Mouse (Mus musculus): ENCODE results near the gene Vapa. TPM values are rescaled to one million over a fixed set of nuclear protein-coding genes. Genes with fewer than 3 reads are reported as not detected.
"Not testable (repeated sequence)": the region's sequence is repeated elsewhere in the genome, so short reads cannot be mapped to it uniquely, and the experiment has no call there.

Gene Vapa
- polyA plus RNA-seq, 1 experiment from 2014 or later: 298 TPM

DNA sequence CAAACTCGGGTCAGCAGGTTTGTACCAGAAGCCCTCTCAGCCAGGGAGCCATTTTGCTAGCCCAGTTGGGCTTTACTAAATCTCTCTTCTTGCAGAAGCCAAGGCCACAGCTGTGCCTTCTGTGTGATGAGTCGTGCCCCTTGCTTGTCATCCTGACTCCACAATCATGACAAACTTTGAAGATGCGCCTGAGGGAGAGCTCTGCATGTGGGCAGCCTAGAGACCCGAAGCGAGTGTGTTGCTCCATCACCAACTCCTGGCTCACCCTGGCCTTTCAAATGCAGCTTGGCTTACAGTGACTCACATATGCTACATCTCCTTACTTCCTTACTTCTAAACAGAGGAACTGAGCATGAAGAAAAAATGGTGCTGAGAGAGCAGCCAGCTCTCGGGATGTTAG is 16.6 kb upstream of the Vapa start:
- Histone ChIP-seq H3K4me2 (ENCODE audit: low read depth, low read length) (no peak overlapping the region), H3K9me3 (ENCODE audit: control insufficient read depth, low read length) (no peaks in the 10 kb centered on the region), H3K4me3 (ENCODE audit: low read depth, low read length) (no peak overlapping the region), H3K27ac (ENCODE audit: low read depth, low read length) (no peak overlapping the region), H3K4me1 (ENCODE audit: control insufficient read depth, insufficient read depth, low read length) (no peaks in the 10 kb centered on the region), H3K9ac (replicated peaks; ENCODE audit: low read depth, low read length) (no peak overlapping the region), H3K36me3 (ENCODE audit: control insufficient read depth, insufficient read depth, low read length) (no peaks in the 10 kb centered on the region), H3K27me3 (ENCODE audit: control insufficient read depth, insufficient read depth, low read length) (no peaks in the 10 kb centered on the region)
- WGBS: 81% methylated on average over 6 of the region's 6 CpGs
- no peak for ATAC-seq (ENCODE audit: low read depth)

DNA sequence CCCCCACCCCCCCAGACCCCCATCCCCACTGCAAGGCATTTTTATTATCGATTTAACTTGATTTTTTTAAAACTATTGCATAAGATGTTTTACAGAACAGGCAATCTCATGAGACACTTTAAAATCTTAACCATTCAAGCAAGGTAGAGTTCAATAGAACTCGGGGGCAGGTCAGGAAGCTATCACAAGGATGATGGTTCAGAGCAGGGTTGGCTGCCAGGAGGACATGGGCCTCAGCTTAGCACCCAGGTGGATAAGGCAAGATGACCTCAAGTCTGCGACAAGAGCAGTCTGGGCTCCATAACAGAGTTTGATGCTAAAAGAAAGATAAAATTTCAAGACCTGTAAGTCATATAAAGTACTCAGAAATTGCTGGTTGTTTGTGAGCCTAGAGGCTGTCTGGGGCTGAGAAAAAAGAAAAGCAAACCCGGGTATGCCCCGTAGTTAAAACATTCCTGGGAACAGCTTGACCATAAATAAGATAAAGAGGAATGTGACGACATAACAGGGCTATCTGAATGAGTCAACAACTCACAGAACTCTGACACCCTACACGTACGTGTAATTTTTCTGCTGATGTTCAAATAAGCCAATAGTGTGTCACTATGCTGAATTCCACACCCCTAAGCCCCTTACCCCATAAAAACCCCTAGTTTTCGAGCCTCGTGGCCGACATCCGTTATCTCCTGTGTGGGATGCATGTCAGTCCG is 15.6 kb upstream of the Vapa start:
- not testable (repeated sequence) for H3K4me3 ChIP-seq (ENCODE audit: low read depth, low read length); H3K36me3 ChIP-seq (ENCODE audit: control insufficient read depth, insufficient read depth, low read length); H3K4me2 ChIP-seq (ENCODE audit: low read depth, low read length); ATAC-seq (ENCODE audit: low read depth); H3K9ac ChIP-seq (replicated peaks; ENCODE audit: low read depth, low read length); H3K27me3 ChIP-seq (ENCODE audit: control insufficient read depth, insufficient read depth, low read length); H3K4me1 ChIP-seq (ENCODE audit: control insufficient read depth, insufficient read depth, low read length); H3K27ac ChIP-seq (ENCODE audit: low read depth, low read length); H3K9me3 ChIP-seq (ENCODE audit: control insufficient read depth, low read length)
- WGBS: 82% methylated on average over 13 of the region's 13 CpGs

DNA sequence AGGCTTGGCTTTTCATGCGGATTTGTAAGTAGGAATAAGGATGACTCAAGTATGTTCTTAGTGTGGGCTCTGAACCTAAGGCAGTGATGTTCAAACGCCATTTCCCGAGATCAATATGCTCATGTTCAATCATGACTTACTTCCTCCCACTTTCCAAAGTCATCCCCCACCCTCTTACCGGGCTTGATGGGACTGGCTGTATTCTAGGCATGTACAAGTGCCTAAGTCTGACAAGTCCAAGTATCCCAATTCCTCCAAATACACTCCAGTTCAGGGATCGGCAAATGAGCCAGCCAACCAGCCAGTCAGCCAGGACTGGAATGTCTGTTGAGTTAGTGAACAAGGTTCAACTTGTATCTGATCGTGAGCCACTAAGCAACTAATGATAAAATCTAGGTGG is 12.9 kb upstream of the Vapa start:
- H3K36me3 ChIP-seq (ENCODE audit: control insufficient read depth, insufficient read depth, low read length): no peaks in the 10 kb centered on the region
- no peak overlapping the region for H3K4me3 ChIP-seq (ENCODE audit: low read depth, low read length)
- 93% methylated on average over 6 of the region's 6 CpGs for WGBS
- H3K27me3 ChIP-seq (ENCODE audit: control insufficient read depth, insufficient read depth, low read length): no peaks in the 10 kb centered on the region
- no peaks in the 10 kb centered on the region for H3K9me3 ChIP-seq (ENCODE audit: control insufficient read depth, low read length)
- H3K4me2 ChIP-seq (ENCODE audit: low read depth, low read length): no peak overlapping the region
- no peak for ATAC-seq (ENCODE audit: low read depth)
- no peaks in the 10 kb centered on the region for H3K4me1 ChIP-seq (ENCODE audit: control insufficient read depth, insufficient read depth, low read length)
- H3K27ac ChIP-seq (ENCODE audit: low read depth, low read length): no peak overlapping the region
- H3K9ac ChIP-seq (replicated peaks; ENCODE audit: low read depth, low read length): no peak overlapping the region

DNA sequence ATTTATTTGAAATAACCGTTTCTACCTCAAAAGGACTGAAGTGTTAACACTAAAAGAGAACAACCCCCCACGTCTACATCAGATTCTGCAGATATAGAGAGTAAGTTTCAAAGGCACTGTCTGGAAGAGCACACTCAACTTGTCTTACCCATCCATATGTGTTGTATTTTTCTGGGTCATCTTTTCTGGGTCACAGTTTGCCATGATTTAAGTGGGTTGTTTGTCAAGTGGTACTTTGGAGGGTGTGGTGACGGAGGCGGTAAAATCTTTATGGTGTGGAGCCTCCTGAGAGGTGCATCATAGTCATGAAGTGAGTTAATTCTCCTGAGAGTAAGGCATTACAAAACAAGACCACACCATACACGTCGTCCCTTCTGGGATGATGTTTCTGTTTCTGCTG is 12.2 kb upstream of the Vapa start:
- no peak for ATAC-seq (ENCODE audit: low read depth)
- no peak overlapping the region for H3K27ac ChIP-seq (ENCODE audit: low read depth, low read length)
- WGBS: 86% methylated on average over 6 of the region's 6 CpGs
- H3K9me3 ChIP-seq (ENCODE audit: control insufficient read depth, low read length): no peaks in the 10 kb centered on the region
- no peaks in the 10 kb centered on the region for H3K36me3 ChIP-seq (ENCODE audit: control insufficient read depth, insufficient read depth, low read length)
- H3K4me2 ChIP-seq (ENCODE audit: low read depth, low read length): no peak overlapping the region
- H3K4me3 ChIP-seq (ENCODE audit: low read depth, low read length): no peak overlapping the region
- H3K9ac ChIP-seq (replicated peaks; ENCODE audit: low read depth, low read length): no peak overlapping the region
- H3K27me3 ChIP-seq (ENCODE audit: control insufficient read depth, insufficient read depth, low read length): no peaks in the 10 kb centered on the region
- no peaks in the 10 kb centered on the region for H3K4me1 ChIP-seq (ENCODE audit: control insufficient read depth, insufficient read depth, low read length)

DNA sequence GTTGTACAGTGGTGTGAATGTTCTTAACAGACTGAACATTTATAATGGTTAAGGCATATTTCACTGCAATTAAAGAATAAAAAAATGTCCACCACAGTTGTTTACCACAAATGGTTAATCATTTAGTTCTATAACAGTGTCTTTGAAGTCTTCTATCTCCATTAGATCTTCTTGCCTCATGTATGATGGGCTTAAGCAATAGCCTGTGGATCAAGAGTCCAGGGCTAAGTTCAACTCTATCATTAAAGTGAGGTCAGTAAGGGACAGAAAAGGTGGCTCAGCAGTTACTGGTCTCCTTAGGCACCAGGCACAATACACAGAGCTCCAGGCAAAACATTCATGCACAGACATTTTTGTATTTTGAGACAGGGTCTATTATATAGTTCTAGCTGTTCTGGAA is 9.8 kb upstream of the Vapa start:
- Histone ChIP-seq H3K9me3 (ENCODE audit: control insufficient read depth, low read length) (no peaks in the 10 kb centered on the region), H3K4me2 (ENCODE audit: low read depth, low read length) (no peak overlapping the region), H3K27me3 (ENCODE audit: control insufficient read depth, insufficient read depth, low read length) (no peaks in the 10 kb centered on the region), H3K4me1 (ENCODE audit: control insufficient read depth, insufficient read depth, low read length) (no peaks in the 10 kb centered on the region), H3K27ac (ENCODE audit: low read depth, low read length) (no peak overlapping the region), H3K4me3 (ENCODE audit: low read depth, low read length) (no peak overlapping the region), H3K36me3 (ENCODE audit: control insufficient read depth, insufficient read depth, low read length) (no peaks in the 10 kb centered on the region), H3K9ac (replicated peaks; ENCODE audit: low read depth, low read length) (no peak overlapping the region)
- ATAC-seq (ENCODE audit: low read depth): no peak

DNA sequence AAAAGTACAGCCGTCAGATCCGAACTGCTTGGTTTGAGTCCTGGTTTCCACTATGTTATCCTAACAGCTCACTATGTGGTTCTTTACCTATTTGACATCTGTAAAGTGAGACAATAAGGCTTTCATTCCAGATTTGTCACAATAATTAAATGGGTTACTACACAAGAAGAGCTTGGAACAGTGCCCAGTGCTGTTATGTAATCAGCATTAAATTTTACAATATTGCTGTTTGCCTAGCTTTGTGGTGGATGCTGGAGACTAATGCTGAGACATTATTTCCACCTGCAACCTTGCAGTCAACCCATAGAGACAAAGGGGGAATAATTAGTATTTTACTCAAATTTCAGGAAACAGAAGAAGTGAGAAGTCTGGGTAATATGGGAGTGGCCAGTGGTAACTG is 5.1 kb upstream of the Vapa start:
- ATAC-seq (ENCODE audit: low read depth): no peak
- Histone ChIP-seq H3K4me3 (ENCODE audit: low read depth, low read length) (no peak overlapping the region), H3K9ac (replicated peaks; ENCODE audit: low read depth, low read length) (no peak overlapping the region), H3K4me2 (ENCODE audit: low read depth, low read length) (no peak overlapping the region), H3K27me3 (ENCODE audit: control insufficient read depth, insufficient read depth, low read length) (no peaks in the 10 kb centered on the region), H3K9me3 (ENCODE audit: control insufficient read depth, low read length) (no peaks in the 10 kb centered on the region), H3K36me3 (ENCODE audit: control insufficient read depth, insufficient read depth, low read length) (no peaks in the 10 kb centered on the region), H3K27ac (ENCODE audit: low read depth, low read length) (no peak overlapping the region), H3K4me1 (ENCODE audit: control insufficient read depth, insufficient read depth, low read length) (no peaks in the 10 kb centered on the region)
- WGBS: 68% methylated on average over 2 of the region's 2 CpGs

DNA sequence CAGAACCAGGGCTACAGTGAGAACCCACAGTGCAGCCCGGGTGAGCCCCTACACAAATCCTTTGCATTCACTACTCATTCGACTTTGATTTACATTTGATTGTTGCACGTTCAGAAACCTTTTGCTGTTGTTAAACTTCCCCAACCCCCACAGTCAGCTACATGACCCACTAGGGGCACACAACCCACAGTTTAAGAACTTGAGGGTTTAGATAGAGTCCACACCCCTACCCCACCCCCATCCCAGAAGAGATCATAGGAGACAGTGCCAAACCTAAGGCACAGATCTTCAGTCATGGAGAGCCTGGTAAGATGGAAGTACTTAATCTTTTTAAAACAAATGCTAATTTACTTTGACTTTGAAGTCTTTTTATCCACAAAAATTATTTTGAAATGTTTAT is 2.3 kb upstream of the Vapa start:
- H3K27ac ChIP-seq (ENCODE audit: low read depth, low read length): no peak overlapping the region
- H3K4me3 ChIP-seq (ENCODE audit: low read depth, low read length): no peak overlapping the region
- WGBS: 21% methylated on average over 3 of the region's 3 CpGs
- ATAC-seq (ENCODE audit: low read depth): no peak
- no peaks in the 10 kb centered on the region for H3K27me3 ChIP-seq (ENCODE audit: control insufficient read depth, insufficient read depth, low read length)
- H3K9ac ChIP-seq (replicated peaks; ENCODE audit: low read depth, low read length): no peak overlapping the region
- H3K4me1 ChIP-seq (ENCODE audit: control insufficient read depth, insufficient read depth, low read length): peaks cover 12% of the 10 kb centered on the region
- no peaks in the 10 kb centered on the region for H3K9me3 ChIP-seq (ENCODE audit: control insufficient read depth, low read length)
- no peak overlapping the region for H3K4me2 ChIP-seq (ENCODE audit: low read depth, low read length)
- no peaks in the 10 kb centered on the region for H3K36me3 ChIP-seq (ENCODE audit: control insufficient read depth, insufficient read depth, low read length)

DNA sequence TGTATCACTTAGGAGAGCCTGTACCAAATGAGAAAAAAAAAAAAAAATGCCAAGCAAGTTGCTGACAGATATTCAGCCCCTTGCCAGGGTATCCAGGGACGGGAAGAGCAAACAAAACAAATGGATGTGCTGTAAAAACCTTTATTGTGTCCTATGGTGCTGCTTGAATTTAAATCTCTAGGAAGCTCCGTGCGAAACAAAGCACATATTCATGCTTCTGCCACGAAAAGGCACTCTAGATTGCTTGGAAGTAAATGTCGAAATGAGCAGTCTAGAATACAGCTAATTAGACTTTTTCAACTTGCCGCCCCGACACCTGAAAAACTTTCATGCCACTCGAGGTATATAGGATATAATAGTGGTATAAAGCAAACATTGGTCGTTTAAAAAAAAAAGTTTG is 1.1 kb upstream of the Vapa start:
- no peak for ATAC-seq (ENCODE audit: low read depth)
- Histone ChIP-seq H3K4me1 (ENCODE audit: control insufficient read depth, insufficient read depth, low read length) (peaks cover 18% of the 10 kb centered on the region), H3K27ac (ENCODE audit: low read depth, low read length) (peak overlapping the region; percentile 99), H3K9me3 (ENCODE audit: control insufficient read depth, low read length) (no peaks in the 10 kb centered on the region), H3K4me2 (ENCODE audit: low read depth, low read length) (peak overlapping the region; percentile 74), H3K36me3 (ENCODE audit: control insufficient read depth, insufficient read depth, low read length) (no peaks in the 10 kb centered on the region), H3K27me3 (ENCODE audit: control insufficient read depth, insufficient read depth, low read length) (no peaks in the 10 kb centered on the region), H3K4me3 (ENCODE audit: low read depth, low read length) (peak overlapping the region; percentile 99), H3K9ac (replicated peaks; ENCODE audit: low read depth, low read length) (peak overlapping the region; percentile 94)
- under 1% methylated on average over 9 of the region's 9 CpGs for WGBS

DNA sequence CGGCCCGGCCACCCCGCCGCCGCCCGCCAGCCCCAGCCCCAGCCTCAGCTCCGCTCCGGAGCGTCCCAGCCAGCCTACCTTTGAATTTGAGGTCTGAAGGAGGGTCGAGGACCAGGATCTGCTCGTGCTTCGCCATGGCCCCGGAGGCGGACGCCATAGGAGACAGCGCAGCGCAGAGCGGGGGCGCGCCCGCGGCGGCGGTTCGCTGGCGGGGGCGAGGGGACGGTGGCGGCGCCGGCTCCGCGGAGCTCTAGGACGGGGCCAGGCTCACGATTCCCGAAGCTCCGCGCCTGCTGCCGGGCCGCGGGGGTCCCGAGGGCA is 253 bp downstream of the Vapa start:
- no peaks in the 10 kb centered on the region for H3K36me3 ChIP-seq (ENCODE audit: control insufficient read depth, insufficient read depth, low read length)
- H3K27me3 ChIP-seq (ENCODE audit: control insufficient read depth, insufficient read depth, low read length): no peaks in the 10 kb centered on the region
- H3K4me3 ChIP-seq (ENCODE audit: low read depth, low read length): peak overlapping the region; percentile 99
- WGBS: 0% methylated on average over 30 of the region's 42 CpGs
- peak overlapping the region; percentile 94 for H3K9ac ChIP-seq (replicated peaks; ENCODE audit: low read depth, low read length)
- ATAC-seq (ENCODE audit: low read depth): peak; percentile 70
- H3K9me3 ChIP-seq (ENCODE audit: control insufficient read depth, low read length): no peaks in the 10 kb centered on the region
- peaks cover 23% of the 10 kb centered on the region for H3K4me1 ChIP-seq (ENCODE audit: control insufficient read depth, insufficient read depth, low read length)
- peak overlapping the region; percentile 99 for H3K27ac ChIP-seq (ENCODE audit: low read depth, low read length)
- 0 out of 2 replicates have a peak overlapping the region, but pooled peaks have one; percentile 21 for H3K4me2 ChIP-seq (ENCODE audit: low read depth, low read length)

All from neural tube, embryonic 14.5 days (tissue).